Mouse (Mus musculus): ENCODE data around the gene Srcap. TPM values are rescaled to one million over a fixed set of nuclear protein-coding genes. Genes with fewer than 3 reads are reported as not detected.

The Srcap gene
- polyA plus RNA-seq, 1 experiment from 2014 or later: 12.5 TPM

DNA sequence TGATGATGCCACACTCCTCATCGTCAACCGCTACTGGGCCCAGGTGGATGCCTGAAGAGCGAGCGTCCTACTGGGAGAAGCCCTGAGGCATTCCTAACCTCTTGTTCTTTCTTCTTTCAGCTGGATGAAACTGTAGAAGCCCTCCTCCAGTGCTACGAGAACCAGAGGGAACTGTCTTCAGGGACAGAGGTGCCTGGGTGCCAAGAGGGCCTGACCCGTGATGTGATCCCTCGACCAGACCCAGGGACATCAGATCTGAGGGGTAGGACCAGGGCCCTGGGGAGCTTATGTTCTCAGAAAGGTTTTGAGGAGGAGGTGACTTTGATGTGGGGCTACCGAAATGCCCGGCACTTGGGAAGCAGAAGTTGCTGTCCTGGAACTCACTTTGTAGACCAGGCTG is 77.9 kb downstream of the Srcap start:
- no peak for ATAC-seq
- Histone ChIP-seq H3K9ac (ENCODE audit: low read depth, low read length) (0 out of 2 replicates have a peak overlapping the region, but pooled peaks have one; percentile 94), H3K4me2 (replicated peaks; ENCODE audit: low read depth) (peak overlapping the region; percentile 91), H3K27me3 (replicated peaks; ENCODE audit: control insufficient read depth, insufficient read depth, low read length) (no peaks in the 10 kb centered on the region), H3K9me3 (ENCODE audit: control insufficient read depth) (no peaks in the 10 kb centered on the region), H3K36me3 (ENCODE audit: control insufficient read depth, insufficient read depth) (peaks cover 50% of the 10 kb centered on the region), H3K27ac (ENCODE audit: low read depth, low read length) (no peak overlapping the region), H3K4me3 (ENCODE audit: low read depth, low read length) (peak overlapping the region; percentile 98; the same call in 1 of the 2 replicates), H3K4me1 (replicated peaks; ENCODE audit: control insufficient read depth, insufficient read depth, low read length) (no peaks in the 10 kb centered on the region; the same call in 1 of the 2 replicates)
- no peak for TF ChIP-seq CTCF (IDR thresholded peaks at IDR 0.05; ENCODE audit: low read depth)
- WGBS: 94% methylated on average over 9 of the region's 9 CpGs

DNA sequence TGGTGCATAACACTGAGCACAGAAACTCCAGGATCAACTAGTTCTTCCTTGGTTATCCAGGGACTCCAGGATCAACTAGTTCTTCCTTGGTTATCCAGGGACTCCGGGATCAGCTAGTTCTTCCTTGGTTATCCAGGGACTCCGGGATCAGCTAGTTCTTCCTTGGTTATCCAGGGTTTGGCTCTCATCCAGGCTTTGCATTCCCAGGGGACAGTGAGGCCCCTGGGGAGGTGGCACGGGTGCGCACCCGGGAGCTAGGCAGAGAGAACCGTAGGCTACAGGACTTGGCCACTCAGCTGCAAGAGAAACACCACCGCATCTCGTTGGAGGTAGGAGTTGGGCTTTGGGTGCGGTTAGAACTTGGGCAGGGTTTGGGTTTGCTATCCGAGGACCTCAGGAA is 79.3 kb downstream of the Srcap start:
- no peak for TF ChIP-seq CTCF (IDR thresholded peaks at IDR 0.05; ENCODE audit: low read depth)
- no peaks in the 10 kb centered on the region; the same call in 1 of the 2 replicates for H3K4me1 ChIP-seq (replicated peaks; ENCODE audit: control insufficient read depth, insufficient read depth, low read length)
- H3K4me3 ChIP-seq (ENCODE audit: low read depth, low read length): no peak overlapping the region
- H3K4me2 ChIP-seq (replicated peaks; ENCODE audit: low read depth): no peak overlapping the region
- no peak for ATAC-seq
- no peak overlapping the region for H3K9ac ChIP-seq (ENCODE audit: low read depth, low read length)
- WGBS: 77% methylated on average over 10 of the region's 10 CpGs
- H3K27me3 ChIP-seq (replicated peaks; ENCODE audit: control insufficient read depth, insufficient read depth, low read length): no peaks in the 10 kb centered on the region
- H3K9me3 ChIP-seq (ENCODE audit: control insufficient read depth): no peaks in the 10 kb centered on the region
- peaks cover 59% of the 10 kb centered on the region for H3K36me3 ChIP-seq (ENCODE audit: control insufficient read depth, insufficient read depth)
- H3K27ac ChIP-seq (ENCODE audit: low read depth, low read length): no peak overlapping the region

DNA sequence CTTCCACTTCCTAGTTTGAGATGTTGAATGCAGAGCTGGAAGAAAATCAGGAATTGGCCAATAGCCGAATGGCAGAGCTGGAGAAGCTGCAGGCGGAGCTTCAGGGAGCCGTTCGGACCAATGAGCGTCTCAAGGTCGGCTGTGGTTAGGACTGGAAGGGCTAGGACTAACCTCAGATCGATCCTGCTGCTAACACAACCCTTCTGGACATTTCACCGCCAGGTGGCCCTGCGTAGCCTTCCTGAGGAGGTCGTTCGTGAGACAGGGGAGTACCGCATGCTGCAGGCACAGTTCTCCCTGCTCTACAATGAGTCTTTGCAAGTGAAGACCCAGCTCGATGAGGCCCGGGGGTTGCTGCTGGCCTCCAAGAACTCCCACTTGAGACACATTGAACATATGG is 80.8 kb downstream of the Srcap start:
- Histone ChIP-seq H3K4me3 (ENCODE audit: low read depth, low read length) (no peak overlapping the region), H3K4me2 (replicated peaks; ENCODE audit: low read depth) (no peak overlapping the region), H3K27me3 (replicated peaks; ENCODE audit: control insufficient read depth, insufficient read depth, low read length) (no peaks in the 10 kb centered on the region), H3K27ac (ENCODE audit: low read depth, low read length) (no peak overlapping the region), H3K36me3 (ENCODE audit: control insufficient read depth, insufficient read depth) (peaks cover 74% of the 10 kb centered on the region), H3K9me3 (ENCODE audit: control insufficient read depth) (no peaks in the 10 kb centered on the region), H3K9ac (ENCODE audit: low read depth, low read length) (no peak overlapping the region), H3K4me1 (replicated peaks; ENCODE audit: control insufficient read depth, insufficient read depth, low read length) (no peaks in the 10 kb centered on the region)
- WGBS: 88% methylated on average over 14 of the region's 14 CpGs
- no peak for TF ChIP-seq CTCF (IDR thresholded peaks at IDR 0.05; ENCODE audit: low read depth)
- ATAC-seq: no peak

DNA sequence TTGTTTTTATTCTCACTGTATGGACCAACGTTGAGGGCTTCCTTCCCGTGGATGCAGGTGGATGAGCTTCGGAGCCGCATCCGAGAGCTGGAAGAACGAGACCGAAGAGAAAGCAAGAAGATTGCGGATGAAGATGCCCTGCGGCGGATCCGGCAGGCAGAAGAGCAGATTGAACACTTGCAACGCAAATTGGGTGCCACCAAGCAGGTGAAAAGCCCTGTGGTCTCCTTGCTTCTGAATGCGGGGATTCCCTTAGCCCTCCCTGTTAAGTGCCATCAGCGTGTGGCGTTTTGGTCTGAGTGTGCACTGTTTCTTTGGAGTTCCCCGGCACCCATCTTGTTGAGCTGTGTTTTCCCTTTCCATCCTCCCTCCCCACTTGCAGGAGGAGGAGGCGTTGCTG is 85.0 kb downstream of the Srcap start:
- Histone ChIP-seq H3K27ac (ENCODE audit: low read depth, low read length) (no peak overlapping the region; the same call in 1 of the 2 replicates), H3K4me2 (replicated peaks; ENCODE audit: low read depth) (no peak overlapping the region), H3K9ac (ENCODE audit: low read depth, low read length) (no peak overlapping the region), H3K4me3 (ENCODE audit: low read depth, low read length) (no peak overlapping the region), H3K4me1 (replicated peaks; ENCODE audit: control insufficient read depth, insufficient read depth, low read length) (no peaks in the 10 kb centered on the region), H3K9me3 (ENCODE audit: control insufficient read depth) (no peaks in the 10 kb centered on the region), H3K36me3 (ENCODE audit: control insufficient read depth, insufficient read depth) (peaks cover 98% of the 10 kb centered on the region), H3K27me3 (replicated peaks; ENCODE audit: control insufficient read depth, insufficient read depth, low read length) (no peaks in the 10 kb centered on the region)
- WGBS: 95% methylated on average over 17 of the region's 17 CpGs
- no peak for ATAC-seq
- TF ChIP-seq CTCF (IDR thresholded peaks at IDR 0.05; ENCODE audit: low read depth): no peak

DNA sequence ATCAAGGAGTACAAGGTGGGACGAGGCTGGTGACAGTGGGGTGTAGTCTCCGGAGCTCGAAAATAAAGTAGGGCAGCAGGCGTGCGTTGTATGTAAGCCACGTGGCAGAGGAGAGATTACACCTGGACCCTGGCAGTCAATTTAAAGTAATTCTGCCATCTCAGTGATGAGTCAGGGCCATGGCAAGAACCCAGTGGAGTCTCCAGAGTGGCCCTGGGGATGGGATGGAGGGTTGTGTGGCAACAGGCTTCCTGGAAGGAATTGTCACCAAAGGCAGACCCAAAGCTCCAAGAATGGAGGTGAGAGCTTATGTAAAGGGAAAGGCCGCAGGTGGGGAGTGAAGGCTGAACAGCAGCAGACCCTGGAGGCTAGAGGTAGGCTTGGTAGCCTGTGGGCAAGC is 88.8 kb downstream of the Srcap start:
- peaks cover 80% of the 10 kb centered on the region for H3K36me3 ChIP-seq (ENCODE audit: control insufficient read depth, insufficient read depth)
- H3K9me3 ChIP-seq (ENCODE audit: control insufficient read depth): no peaks in the 10 kb centered on the region
- 94% methylated on average over 7 of the region's 7 CpGs for WGBS
- H3K27me3 ChIP-seq (replicated peaks; ENCODE audit: control insufficient read depth, insufficient read depth, low read length): no peaks in the 10 kb centered on the region
- H3K4me2 ChIP-seq (replicated peaks; ENCODE audit: low read depth): no peak overlapping the region
- H3K27ac ChIP-seq (ENCODE audit: low read depth, low read length): no peak overlapping the region
- no peak for ATAC-seq
- no peaks in the 10 kb centered on the region for H3K4me1 ChIP-seq (replicated peaks; ENCODE audit: control insufficient read depth, insufficient read depth, low read length)
- no peak overlapping the region for H3K9ac ChIP-seq (ENCODE audit: low read depth, low read length)
- TF ChIP-seq CTCF (IDR thresholded peaks at IDR 0.05; ENCODE audit: low read depth): no peak
- no peak overlapping the region for H3K4me3 ChIP-seq (ENCODE audit: low read depth, low read length)

DNA sequence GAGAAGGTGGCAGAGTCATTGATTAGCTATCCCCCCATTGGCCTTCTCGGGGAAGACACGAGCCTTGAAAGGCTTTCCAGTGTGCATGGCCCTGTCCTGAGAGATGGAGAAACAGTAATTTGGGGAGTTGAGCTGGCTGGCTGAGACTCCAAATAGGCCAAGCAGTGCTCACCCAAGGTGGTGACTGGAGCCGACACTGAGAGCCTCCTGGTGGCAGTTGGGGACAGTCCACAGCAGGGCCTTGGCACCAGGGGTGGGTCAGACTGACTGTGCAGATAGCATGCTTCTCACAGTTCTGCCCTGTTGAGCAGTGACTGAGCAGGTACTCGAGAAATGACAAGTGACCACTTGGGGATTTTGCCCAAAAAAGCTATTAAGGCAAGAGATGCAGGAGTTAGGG is 90.0 kb downstream of the Srcap start:
- H3K9me3 ChIP-seq (ENCODE audit: control insufficient read depth): no peaks in the 10 kb centered on the region
- peaks cover 68% of the 10 kb centered on the region for H3K36me3 ChIP-seq (ENCODE audit: control insufficient read depth, insufficient read depth)
- no peaks in the 10 kb centered on the region for H3K27me3 ChIP-seq (replicated peaks; ENCODE audit: control insufficient read depth, insufficient read depth, low read length)
- H3K27ac ChIP-seq (ENCODE audit: low read depth, low read length): no peak overlapping the region
- H3K4me1 ChIP-seq (replicated peaks; ENCODE audit: control insufficient read depth, insufficient read depth, low read length): no peaks in the 10 kb centered on the region
- ATAC-seq: no peak
- 71% methylated on average over 4 of the region's 4 CpGs for WGBS
- 0 out of 2 replicates have a peak, but pooled peaks have one; percentile 3 for TF ChIP-seq CTCF (IDR thresholded peaks at IDR 0.05; ENCODE audit: low read depth)
- H3K4me3 ChIP-seq (ENCODE audit: low read depth, low read length): no peak overlapping the region
- H3K4me2 ChIP-seq (replicated peaks; ENCODE audit: low read depth): no peak overlapping the region
- H3K9ac ChIP-seq (ENCODE audit: low read depth, low read length): no peak overlapping the region

DNA sequence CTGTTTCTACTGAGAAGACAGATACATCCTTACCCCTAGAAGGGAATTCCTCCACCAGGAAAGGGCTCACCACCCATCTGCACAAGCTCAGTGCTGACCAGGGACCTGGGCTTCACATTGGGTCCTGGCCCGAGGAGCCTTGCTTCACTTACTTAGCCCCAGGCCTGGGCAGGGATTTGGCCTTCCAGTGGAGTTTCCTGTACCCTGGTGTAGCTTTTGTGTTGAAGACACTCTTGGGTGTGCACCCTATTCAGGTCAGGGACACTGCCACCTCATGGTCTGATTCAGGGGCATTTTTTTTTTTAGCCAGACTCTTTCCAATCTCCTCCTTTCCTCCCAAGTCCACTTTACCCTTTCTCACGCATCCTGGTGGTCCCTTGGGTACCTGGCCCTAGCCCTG is 91.1 kb downstream of the Srcap start:
- no peak overlapping the region for H3K9ac ChIP-seq (ENCODE audit: low read depth, low read length)
- no peaks in the 10 kb centered on the region for H3K9me3 ChIP-seq (ENCODE audit: control insufficient read depth)
- H3K4me1 ChIP-seq (replicated peaks; ENCODE audit: control insufficient read depth, insufficient read depth, low read length): no peaks in the 10 kb centered on the region
- 94% methylated on average over 2 of the region's 2 CpGs for WGBS
- H3K36me3 ChIP-seq (ENCODE audit: control insufficient read depth, insufficient read depth): peaks cover 58% of the 10 kb centered on the region
- H3K27me3 ChIP-seq (replicated peaks; ENCODE audit: control insufficient read depth, insufficient read depth, low read length): no peaks in the 10 kb centered on the region
- no peak for ATAC-seq
- H3K27ac ChIP-seq (ENCODE audit: low read depth, low read length): no peak overlapping the region
- no peak for TF ChIP-seq CTCF (IDR thresholded peaks at IDR 0.05; ENCODE audit: low read depth)
- no peak overlapping the region for H3K4me3 ChIP-seq (ENCODE audit: low read depth, low read length)
- H3K4me2 ChIP-seq (replicated peaks; ENCODE audit: low read depth): no peak overlapping the region
